Mouse (Mus musculus): Measurements from ENCODE around the gene Vps13d.

The Vps13d gene

GRCm38 (mm10) chr4:144977057-144977456 is 217.7 kb downstream of the Vps13d start:
- no peak for DNase-seq (ENCODE audit: low read depth, low spot score)

DNA sequence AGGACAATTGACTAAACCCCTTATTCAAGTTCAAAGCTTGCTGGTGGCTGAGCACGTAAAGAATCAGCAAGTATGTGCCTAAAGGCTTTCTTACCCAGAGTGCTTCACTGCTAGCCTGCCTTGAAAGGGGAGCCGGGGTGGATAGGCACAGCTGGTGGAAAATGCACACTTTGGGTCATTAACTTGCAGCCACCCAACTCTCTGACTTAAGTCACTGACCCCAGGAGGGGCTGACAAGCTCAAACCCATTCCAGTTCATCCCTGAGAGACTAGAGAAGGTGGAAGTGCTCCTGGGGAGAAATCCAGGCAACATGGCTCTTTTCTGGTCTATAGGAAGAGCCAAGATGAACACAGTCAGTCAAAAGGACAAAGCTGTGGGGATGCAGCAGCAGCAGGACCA is 219.3 kb downstream of the Vps13d start:
- no peak for DNase-seq (ENCODE audit: low read depth, low spot score)

GRCm38 (mm10) chr4:144974458-144974857 is 220.3 kb downstream of the Vps13d start:
- no peak for DNase-seq (ENCODE audit: low read depth, low spot score)

- DNase-seq (ENCODE audit: low read depth, low spot score), result no peak
Measured at GRCm38 (mm10) chr4:144972948-144973720, 221.7 kb downstream of the Vps13d start.

DNA sequence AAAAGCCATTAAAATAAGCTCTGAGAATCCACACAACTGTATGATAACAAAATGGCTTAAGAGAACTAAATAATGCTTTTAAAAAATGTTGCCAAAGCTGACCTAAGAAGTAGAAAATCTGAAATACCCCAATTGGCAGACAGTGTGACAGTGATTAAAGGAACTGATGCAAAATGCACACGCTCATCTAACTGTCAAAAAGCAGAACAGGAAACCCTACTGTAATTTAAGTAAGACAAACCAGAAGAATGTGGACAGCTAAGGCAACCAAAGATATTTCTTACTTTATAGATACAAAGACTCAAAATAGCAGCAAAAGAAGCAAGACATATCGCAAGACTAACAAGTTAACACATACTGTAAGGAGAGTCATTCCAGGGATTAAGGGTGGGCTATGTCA is 223.8 kb downstream of the Vps13d start:
- DNase-seq (ENCODE audit: low read depth, low spot score), result no peak

DNA sequence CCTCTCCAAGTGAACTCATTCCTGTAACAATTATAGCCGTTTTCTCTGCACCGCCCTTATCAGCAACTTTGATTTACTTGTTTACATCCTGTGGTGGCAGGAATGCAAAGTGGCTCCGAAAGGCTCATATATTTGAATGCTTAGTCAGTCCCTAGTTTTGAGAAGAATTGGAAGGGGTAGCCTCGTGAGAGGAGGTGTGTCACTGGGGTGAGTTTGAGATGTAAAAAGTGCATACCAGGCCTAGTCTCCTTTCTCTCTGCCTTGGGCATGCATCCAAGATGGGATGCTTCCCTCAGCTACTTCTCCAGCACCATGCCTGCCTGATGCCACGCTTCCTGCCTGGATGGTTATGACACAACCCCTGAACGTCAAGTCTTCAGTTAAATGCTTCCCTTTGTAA is 225.8 kb downstream of the Vps13d start:
- peak; percentile 7 for DNase-seq (ENCODE audit: low read depth, low spot score)

DNA sequence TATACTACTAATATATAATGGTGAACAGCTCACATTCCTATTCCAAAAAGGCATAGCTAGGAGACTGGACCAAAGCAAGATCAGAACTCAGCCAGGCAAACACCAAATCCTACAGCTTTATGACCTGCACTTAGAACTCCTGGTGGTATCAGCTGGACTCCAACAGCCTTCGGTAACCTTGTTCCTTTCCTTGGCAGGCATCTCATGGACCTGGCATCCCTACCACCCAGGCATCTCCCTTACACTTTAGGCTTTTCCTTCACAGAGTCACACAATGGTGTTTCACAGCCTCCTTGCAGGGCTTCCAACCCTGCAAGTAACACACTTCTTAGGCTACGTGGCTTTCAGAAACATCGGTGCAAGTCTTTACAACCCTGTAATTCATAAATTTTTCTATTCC is 226.4 kb downstream of the Vps13d start:
- no peak for DNase-seq (ENCODE audit: low read depth, low spot score)

GRCm38 (mm10) chr4:144965255-144965654 is 229.6 kb downstream of the Vps13d start:
- no peak for DNase-seq (ENCODE audit: low read depth, low spot score)

DNA sequence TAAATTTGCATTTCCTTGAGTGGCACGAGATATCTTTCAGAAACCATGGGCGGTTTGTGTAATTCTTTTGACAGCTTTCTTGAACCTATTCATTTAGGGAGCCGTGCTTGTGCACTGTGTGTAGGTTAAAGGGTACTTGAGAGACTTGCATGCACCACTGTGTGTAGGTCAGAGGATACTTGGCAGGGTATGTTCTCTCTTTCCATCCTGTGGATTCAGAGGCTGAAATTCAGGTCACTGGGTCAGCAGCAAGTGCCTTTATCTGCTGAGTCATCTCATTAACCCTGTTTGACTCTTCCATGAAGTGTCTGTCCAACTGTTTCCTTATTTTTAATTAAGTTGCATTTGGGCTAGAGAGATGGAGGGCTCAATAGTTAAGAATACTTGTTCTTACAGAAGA is 233.1 kb downstream of the Vps13d start:
- DNase-seq (ENCODE audit: low read depth, low spot score), result no peak

GRCm38 (mm10) chr4:144961232-144961631 is 233.6 kb downstream of the Vps13d start:
- DNase-seq (ENCODE audit: low read depth, low spot score), result no peak

- DNase-seq (ENCODE audit: low read depth, low spot score), result no peak
Measured at GRCm38 (mm10) chr4:144960188-144960904, 234.5 kb downstream of the Vps13d start.

GRCm38 (mm10) chr4:144957721-144958120 is 237.1 kb downstream of the Vps13d start:
- no peak for DNase-seq (ENCODE audit: low read depth, low spot score)

GRCm38 (mm10) chr4:144957186-144957585 is 237.6 kb downstream of the Vps13d start:
- DNase-seq (ENCODE audit: low read depth, low spot score), result no peak

GRCm38 (mm10) chr4:144956293-144956692 is 238.5 kb downstream of the Vps13d start:
- no peak for DNase-seq (ENCODE audit: low read depth, low spot score)

DNA sequence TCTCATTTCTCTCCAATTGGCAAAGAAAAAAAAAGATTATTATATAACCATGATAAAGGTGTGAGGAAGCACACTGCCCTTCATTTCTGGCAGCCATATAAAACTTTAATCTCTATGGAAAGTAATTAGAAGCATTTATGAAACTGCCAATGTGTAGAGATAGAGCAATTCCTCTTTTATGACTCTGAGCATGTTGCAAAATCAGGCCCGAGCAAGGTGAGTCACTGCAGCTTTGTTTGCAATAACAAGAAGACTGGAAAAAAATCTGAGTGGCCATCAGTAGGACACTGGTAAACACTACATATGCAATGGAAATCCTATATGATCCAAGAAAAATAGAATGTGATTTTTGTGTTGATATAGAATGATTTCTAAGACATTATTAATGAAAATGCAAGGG is 238.9 kb downstream of the Vps13d start:
- no peak for DNase-seq (ENCODE audit: low read depth, low spot score)

DNA sequence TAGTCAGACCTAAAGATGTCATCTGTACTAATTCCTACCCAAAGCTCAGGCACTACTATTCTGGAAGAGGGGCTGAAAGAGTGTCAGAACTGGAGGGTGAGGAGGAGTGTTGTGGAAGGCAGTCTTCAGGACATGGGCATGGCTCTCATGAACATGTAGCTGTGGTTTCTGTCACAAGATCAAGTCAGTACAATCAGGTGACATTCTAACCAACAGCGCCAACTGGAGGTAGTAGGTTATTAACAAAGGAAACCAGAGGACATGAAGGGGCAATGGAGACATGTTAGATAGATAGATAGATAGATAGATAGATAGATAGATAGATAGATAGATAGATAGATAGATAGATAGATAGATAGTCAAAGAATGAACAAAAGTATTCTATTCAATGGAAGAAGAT is 241.4 kb downstream of the Vps13d start:
- no peak for DNase-seq (ENCODE audit: low read depth, low spot score)

GRCm38 (mm10) chr4:144951859-144952258 is 242.9 kb downstream of the Vps13d start:
- DNase-seq (ENCODE audit: low read depth, low spot score), result no peak

DNA sequence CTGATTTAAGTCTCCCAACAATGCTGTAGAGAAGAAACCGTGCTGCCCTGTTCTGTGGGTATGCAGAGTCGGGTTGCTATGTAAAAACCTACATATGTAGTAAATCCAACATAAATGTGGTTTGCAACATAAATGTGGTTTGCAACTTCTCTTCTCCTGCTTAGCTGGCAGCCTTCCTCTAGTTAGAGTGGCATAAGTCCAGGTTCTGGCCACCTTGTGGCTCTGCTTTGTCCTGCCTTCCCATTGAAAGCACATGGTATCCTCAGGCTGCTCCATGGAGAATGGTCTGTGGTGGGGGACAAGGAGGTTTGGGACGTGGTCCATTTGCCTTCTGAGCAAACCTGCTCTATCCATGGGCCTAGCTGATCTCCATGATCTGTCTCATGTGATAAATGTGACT is 243.9 kb downstream of the Vps13d start:
- no peak for DNase-seq (ENCODE audit: low read depth, low spot score)

DNA sequence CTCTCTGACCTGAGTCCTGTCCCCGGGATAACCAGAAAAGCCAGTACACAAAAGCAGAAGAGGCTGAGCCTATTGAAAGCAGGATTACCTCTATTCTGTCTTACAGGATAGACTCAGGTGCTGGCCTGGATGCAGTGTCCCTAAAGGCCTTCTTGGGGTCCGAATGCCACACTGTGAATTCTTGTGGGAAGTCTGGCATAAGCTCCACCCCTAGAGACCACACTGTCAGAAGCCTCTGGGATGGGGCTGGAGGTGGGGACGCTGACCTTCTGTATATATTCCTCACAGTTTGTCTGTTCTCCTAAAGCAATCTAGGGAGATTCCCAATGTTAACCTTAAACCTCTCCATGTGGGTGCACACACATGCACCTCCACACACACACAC is 244.5 kb downstream of the Vps13d start:
- no peak for DNase-seq (ENCODE audit: low read depth, low spot score)

DNA sequence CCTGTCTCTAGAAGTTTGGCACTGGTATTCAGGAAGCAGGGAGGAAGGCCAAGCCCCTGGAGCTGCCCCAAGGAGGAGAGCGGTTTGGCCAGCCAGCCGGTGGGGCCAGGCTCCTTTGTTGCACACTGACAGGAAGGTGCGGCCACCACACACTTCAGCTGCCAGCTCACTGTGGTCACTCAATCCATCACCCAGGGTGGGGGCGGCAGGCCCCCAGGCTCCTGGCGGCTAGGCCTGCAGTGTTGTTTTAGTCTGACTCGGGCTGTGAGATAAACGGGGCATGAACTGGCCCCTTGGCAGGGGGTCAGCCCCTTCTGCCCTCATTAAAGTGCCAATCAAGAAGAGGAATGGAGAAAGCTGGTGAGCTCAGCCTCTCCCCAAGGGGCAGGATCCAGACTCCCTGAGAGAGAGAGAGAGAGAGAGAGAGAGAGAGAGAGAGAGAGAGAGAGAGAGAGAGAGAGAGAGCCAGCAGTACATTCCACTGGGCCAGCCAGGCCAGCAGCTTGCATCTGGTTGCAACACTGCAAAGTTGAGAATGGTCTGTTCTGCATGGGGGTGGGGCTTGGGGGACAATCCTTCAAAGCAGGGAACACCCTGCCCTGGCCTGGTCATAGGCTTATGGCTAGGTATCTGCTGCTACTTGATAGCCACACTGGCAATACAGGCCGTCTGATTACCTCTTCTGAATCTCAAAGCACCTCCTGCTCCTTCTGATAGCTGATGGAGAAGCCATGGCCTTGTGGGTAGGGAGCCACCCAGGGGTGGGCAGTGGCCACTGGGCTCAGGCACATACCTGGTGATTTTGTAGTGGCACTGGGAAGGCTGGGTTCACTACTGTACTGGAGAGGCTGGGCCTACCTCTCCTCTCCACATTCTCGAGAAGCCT is 245.1 kb downstream of the Vps13d start:
- no peak for DNase-seq (ENCODE audit: low read depth, low spot score)

DNA sequence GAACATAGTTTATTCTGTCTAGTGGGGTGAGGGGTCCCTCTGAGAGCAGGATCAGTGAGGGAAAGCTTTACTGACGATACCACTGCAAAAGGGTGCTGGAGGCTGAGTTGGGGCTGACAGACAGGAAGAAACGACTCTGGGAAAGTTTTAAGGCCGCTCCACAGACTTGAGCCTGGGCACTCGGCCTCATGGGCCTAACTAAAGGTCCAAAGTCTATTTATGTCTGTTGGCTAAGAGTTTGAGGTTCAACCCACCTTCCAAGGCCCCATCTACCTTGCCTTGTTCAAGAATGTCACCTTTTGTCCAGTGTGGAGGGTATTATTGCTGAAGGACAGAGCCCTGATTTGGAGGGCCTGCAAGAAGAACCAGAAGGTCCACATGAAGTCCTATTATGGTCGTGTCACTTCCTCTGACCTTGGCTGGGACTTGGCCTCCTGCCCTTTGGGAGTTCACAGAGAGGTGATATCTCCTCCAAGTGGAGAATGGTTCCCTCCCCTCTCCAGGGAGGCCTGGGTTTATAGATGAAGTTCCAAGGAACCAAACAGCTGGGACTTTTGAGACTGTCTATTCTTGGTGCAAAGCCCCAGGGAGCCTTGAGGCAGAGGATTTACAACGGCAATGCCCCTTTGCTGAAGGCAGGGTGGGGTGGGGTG is 246.9 kb downstream of the Vps13d start:
- DNase-seq (ENCODE audit: low read depth, low spot score), result no peak

DNA sequence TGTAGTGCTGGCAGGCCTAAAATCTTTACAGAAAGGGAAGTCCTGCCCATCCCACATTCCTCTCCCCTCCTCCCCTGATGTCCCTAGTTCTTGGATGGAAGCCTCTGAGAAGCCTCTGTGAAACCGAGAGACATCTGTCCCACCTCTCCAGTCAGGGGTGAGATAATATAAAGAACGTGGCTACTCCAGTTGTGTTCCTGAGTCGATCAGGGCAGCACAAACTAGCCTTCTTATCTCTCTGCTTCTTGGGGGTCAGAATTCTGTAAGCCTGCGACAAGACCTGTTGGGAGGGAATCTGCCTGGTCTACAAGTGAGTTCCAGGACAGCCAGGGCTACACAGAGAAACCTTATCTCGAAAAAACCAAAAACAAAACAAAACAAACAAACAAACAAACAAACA is 251.5 kb downstream of the Vps13d start:
- DNase-seq (ENCODE audit: low read depth, low spot score), result no peak
